Mouse (Mus musculus) midbrain, embryonic 12.5 days (tissue): ENCODE data around the gene Dnajc8. TPM values are rescaled to one million over a fixed set of nuclear protein-coding genes. Genes with fewer than 3 reads are reported as not detected.
"Not testable (repeated sequence)": the region's sequence is repeated elsewhere in the genome, so short reads cannot be mapped to it uniquely, and the experiment has no call there.

Experiments used
- ATAC-seq: fragments of 200-750 bp; cut with Nextera tagmentation; 2 replicates; pipeline ENCODE4 v1.8.0; 2017; ENCODE audit warnings: low read depth, moderate TSS enrichment, moderate library complexity; ENCODE audit not compliant: low FRiP score
- H3K27ac ChIP-seq: fragments of 300-500 bp; sonication (generic); replicated peaks from 2 replicates; pipeline ENCODE4 v1.5.1; 2016; ENCODE audit warnings: mild to moderate bottlenecking
- H3K27me3 ChIP-seq: fragments of 300-500 bp; sonication (generic); 2 replicates; pipeline ENCODE4 v1.6.1; 2016; ENCODE audit warnings: mild to moderate bottlenecking
- H3K36me3 ChIP-seq: fragments of 300-500 bp; sonication (generic); 2 replicates; pipeline ENCODE4 v1.6.1; 2016
- H3K4me1 ChIP-seq: fragments of 300-500 bp; sonication (generic); 2 replicates; pipeline ENCODE4 v1.6.1; 2016
- H3K4me2 ChIP-seq: fragments of 300-500 bp; sonication (generic); replicated peaks from 2 replicates; pipeline ENCODE4 v1.6.1; 2016; ENCODE audit warnings: mild to moderate bottlenecking, moderate library complexity
- H3K4me3 ChIP-seq: fragments of 300-500 bp; sonication (generic); 2 replicates; pipeline ENCODE4 v1.5.1; 2016; ENCODE audit warnings: mild to moderate bottlenecking
- H3K9ac ChIP-seq: fragments of 300-500 bp; sonication (generic); replicated peaks from 2 replicates; pipeline ENCODE4 v1.6.1; 2016; ENCODE audit warnings: mild to moderate bottlenecking, moderate library complexity
- H3K9me3 ChIP-seq: fragments of 300-500 bp; sonication (generic); 2 replicates; pipeline ENCODE4 v1.6.1; 2016; ENCODE audit warnings: mild to moderate bottlenecking
- WGBS: fragments of 180-500 bp; shearing (Covaris S2); methylation state at CpG from one replicate; pipeline ENCODE4 v1.1.7; 2016; 5-methylcytosine and 5-hydroxymethylcytosine counted together
- polyA plus RNA-seq: library from polyadenylated mRNA; unstranded; fragments of >200 nt; fragmentation: Nextera tagmentation; extraction: Ambion mirVana; gene quantifications from 2 replicates; pipeline ENCODE4 v1.2.1, GENCODE M21; 2016

Gene Dnajc8
- polyA plus RNA-seq, 1 experiment from 2014 or later = 176 TPM

DNA sequence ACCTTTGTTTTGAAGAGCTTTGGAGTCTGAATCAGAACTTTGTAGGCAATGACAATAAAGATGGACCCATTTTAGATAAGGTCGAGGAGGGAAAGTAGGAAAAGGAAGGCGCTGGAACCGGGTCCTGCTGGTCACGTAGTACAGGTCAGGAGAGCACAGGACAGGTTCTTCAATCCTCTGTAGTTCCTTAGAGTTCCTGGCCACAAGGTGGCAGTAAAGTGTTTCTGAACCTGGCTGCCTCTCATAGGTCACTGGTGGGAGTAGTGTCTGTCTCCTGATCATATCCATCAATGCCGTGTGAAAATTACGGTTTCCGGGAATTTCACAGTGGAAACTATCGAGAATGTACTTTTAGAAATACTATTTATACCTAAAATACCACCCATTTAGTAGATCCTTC is 10.5 kb downstream of the Dnajc8 start:
- ATAC-seq = no peak
- no peak overlapping the region for H3K4me3 ChIP-seq
- H3K4me1 ChIP-seq = no peaks in the 10 kb centered on the region
- 51% methylated on average over 8 of the region's 8 CpGs for WGBS
- no peaks in the 10 kb centered on the region for H3K9me3 ChIP-seq
- no peak overlapping the region for H3K9ac ChIP-seq
- H3K36me3 ChIP-seq = peaks cover 94% of the 10 kb centered on the region
- H3K27me3 ChIP-seq = no peaks in the 10 kb centered on the region
- H3K27ac ChIP-seq = no peak overlapping the region
- no peak overlapping the region for H3K4me2 ChIP-seq

DNA sequence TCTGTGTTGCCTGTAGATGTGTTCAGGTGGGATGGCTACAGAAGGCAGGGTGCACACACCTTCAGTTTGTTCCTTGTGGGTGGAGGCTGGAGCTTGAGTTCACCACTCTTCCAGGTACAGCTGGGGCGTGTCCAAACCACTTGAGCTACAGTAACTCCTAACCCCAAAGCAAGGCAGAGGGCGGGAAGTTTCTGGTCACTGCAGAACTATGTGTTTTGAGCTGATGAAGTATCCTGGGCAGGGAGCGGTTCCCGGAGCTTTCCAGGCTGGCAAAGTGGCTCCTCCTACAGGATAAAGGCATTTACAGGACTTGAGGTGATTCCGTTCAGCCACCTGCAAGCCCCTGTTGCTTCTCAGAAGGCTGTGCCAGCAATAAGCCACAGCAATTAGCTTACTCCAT is 18.9 kb downstream of the Dnajc8 start:
- no peak for ATAC-seq
- no peak overlapping the region for H3K9ac ChIP-seq
- peaks cover 58% of the 10 kb centered on the region for H3K36me3 ChIP-seq
- no peaks in the 10 kb centered on the region for H3K4me1 ChIP-seq
- no peaks in the 10 kb centered on the region for H3K27me3 ChIP-seq
- 67% methylated on average over 5 of the region's 5 CpGs for WGBS
- H3K4me2 ChIP-seq = no peak overlapping the region
- no peak overlapping the region for H3K27ac ChIP-seq
- H3K9me3 ChIP-seq = no peaks in the 10 kb centered on the region
- H3K4me3 ChIP-seq = no peak overlapping the region

DNA sequence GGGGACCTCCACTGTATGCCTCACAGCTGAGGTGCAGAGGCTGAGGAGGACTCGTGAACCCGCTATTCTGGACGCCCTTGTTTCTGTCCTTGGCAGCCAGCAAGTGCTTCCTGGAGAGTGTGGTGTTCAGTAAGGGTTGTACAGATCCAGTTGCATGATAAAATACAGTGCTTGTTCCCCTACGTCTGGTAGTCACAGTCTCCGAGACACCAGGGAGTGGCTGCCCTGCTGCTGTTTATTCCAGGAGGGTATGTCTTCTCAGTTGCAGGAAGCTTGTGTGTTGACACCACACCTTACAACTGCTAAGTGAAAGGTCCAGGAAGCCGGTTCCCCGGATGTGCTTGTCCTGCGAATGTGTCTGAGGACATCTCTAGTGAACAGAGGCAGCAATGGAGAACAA is 19.3 kb downstream of the Dnajc8 start:
- Histone ChIP-seq H3K4me2 (no peak overlapping the region), H3K36me3 (peaks cover 54% of the 10 kb centered on the region), H3K9me3 (no peaks in the 10 kb centered on the region), H3K4me1 (no peaks in the 10 kb centered on the region), H3K27ac (no peak overlapping the region), H3K4me3 (no peak overlapping the region), H3K27me3 (no peaks in the 10 kb centered on the region), H3K9ac (no peak overlapping the region)
- WGBS = 89% methylated on average over 8 of the region's 8 CpGs
- ATAC-seq = no peak

GRCm38 (mm10) chr4:132555550-132555949 is 20.2 kb downstream of the Dnajc8 start:
- H3K4me1 ChIP-seq, H3K9me3 ChIP-seq, H3K4me3 ChIP-seq, H3K9ac ChIP-seq, H3K4me2 ChIP-seq, ATAC-seq, H3K27me3 ChIP-seq, H3K27ac ChIP-seq: not testable (repeated sequence)
- WGBS = 94% methylated on average over 7 of the region's 7 CpGs
- peaks cover 46% of the 10 kb centered on the region for H3K36me3 ChIP-seq

- H3K9me3 ChIP-seq = no peaks in the 10 kb centered on the region
- no peak overlapping the region for H3K9ac ChIP-seq
- 81% methylated on average over 3 of the region's 3 CpGs for WGBS
- H3K4me3 ChIP-seq = no peak overlapping the region
- H3K36me3 ChIP-seq = no peaks in the 10 kb centered on the region
- no peak for ATAC-seq
- H3K27me3 ChIP-seq = no peaks in the 10 kb centered on the region
- no peaks in the 10 kb centered on the region for H3K4me1 ChIP-seq
- no peak overlapping the region for H3K4me2 ChIP-seq
- H3K27ac ChIP-seq = no peak overlapping the region
Observed at GRCm38 (mm10) chr4:132563261-132563660, 27.9 kb downstream of the Dnajc8 start.

- 46% methylated on average over 4 of the region's 4 CpGs for WGBS
- ATAC-seq = no peak
- Histone ChIP-seq H3K36me3 (no peaks in the 10 kb centered on the region), H3K27ac (no peak within 1 kb of the TSS), H3K27me3 (no peaks in the 10 kb centered on the region), H3K4me3 (no peak within 1 kb of the TSS), H3K4me1 (no peaks in the 10 kb centered on the region), H3K9me3 (no peaks in the 10 kb centered on the region), H3K9ac (no peak within 1 kb of the TSS), H3K4me2 (no peak within 1 kb of the TSS)
Observed at GRCm38 (mm10) chr4:132563965-132564364, 28.6 kb downstream of the Dnajc8 start, which contains the start of gene Ptafr. TSS of gene Ptafr (plus strand) at chr4:132564067.

DNA sequence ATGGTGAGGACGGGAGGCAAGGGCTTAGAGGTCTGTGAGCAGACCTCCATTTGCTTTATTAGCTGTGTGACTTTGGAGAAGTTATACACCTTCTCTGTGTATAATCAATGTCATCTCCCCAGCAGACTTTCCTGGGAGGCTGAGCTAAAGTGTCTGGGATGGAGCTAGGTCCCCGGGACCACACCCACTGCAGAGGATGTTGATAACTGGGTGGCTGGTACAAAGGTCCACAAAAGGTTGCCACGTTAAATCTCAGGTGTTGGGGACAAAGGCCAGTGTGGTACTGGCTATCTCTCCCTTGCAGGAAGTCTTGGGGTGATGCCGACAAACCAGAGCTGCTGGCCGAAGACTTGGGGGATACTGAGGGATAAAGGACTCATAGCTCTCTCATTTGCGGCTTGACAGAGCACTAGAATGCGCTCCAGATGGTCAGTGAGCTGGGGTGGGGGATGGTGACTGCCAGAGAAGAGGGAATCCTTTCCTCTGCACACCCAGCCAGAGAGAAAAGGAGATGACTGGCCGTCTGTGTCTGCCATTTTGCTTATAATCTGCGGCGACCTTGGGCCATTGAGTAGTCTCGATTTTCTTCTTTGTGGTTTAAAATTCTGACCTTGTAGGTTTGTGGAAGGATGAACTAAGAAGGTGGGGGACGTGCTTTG is 29.9 kb downstream of the Dnajc8 start:
- Histone ChIP-seq H3K9me3 (no peaks in the 10 kb centered on the region), H3K4me1 (no peaks in the 10 kb centered on the region), H3K27me3 (no peaks in the 10 kb centered on the region), H3K36me3 (no peaks in the 10 kb centered on the region), H3K4me2 (no peak overlapping the region), H3K9ac (no peak overlapping the region), H3K4me3 (no peak overlapping the region), H3K27ac (no peak overlapping the region)
- 83% methylated on average over 12 of the region's 12 CpGs for WGBS
- no peak for ATAC-seq

- Histone ChIP-seq H3K4me2 (no peak overlapping the region), H3K27me3 (no peaks in the 10 kb centered on the region)
- WGBS = 72% methylated on average over 9 of the region's 9 CpGs
Observed at GRCm38 (mm10) chr4:132567361-132567779, 32.0 kb downstream of the Dnajc8 start.

GRCm38 (mm10) chr4:132569115-132569514 is 33.8 kb downstream of the Dnajc8 start:
- no peaks in the 10 kb centered on the region for H3K27me3 ChIP-seq
- no peak overlapping the region for H3K4me2 ChIP-seq
- WGBS = 92% methylated on average over 5 of the region's 5 CpGs
- no peak overlapping the region for H3K9ac ChIP-seq
- no peaks in the 10 kb centered on the region for H3K36me3 ChIP-seq
- H3K9me3 ChIP-seq = no peaks in the 10 kb centered on the region
- no peak overlapping the region for H3K27ac ChIP-seq
- no peak for ATAC-seq
- H3K4me1 ChIP-seq = no peaks in the 10 kb centered on the region
- no peak overlapping the region for H3K4me3 ChIP-seq

More at GRCm38 (mm10) chr4:132567361-132567779, 32.0 kb downstream of the Dnajc8 start:
- H3K36me3 ChIP-seq = no peaks in the 10 kb centered on the region
- H3K4me1 ChIP-seq = no peaks in the 10 kb centered on the region
- no peak overlapping the region for H3K27ac ChIP-seq
- no peaks in the 10 kb centered on the region for H3K9me3 ChIP-seq
- H3K9ac ChIP-seq = no peak overlapping the region
- no peak overlapping the region for H3K4me3 ChIP-seq
- ATAC-seq = no peak

GRCm38 (mm10) chr4:132571190-132571589 is 35.8 kb downstream of the Dnajc8 start:
- no peaks in the 10 kb centered on the region for H3K36me3 ChIP-seq
- H3K4me2 ChIP-seq = no peak overlapping the region
- no peak overlapping the region for H3K4me3 ChIP-seq
- no peak for ATAC-seq
- WGBS = 84% methylated on average over 9 of the region's 9 CpGs
- no peak overlapping the region for H3K27ac ChIP-seq
- no peaks in the 10 kb centered on the region for H3K27me3 ChIP-seq
- H3K4me1 ChIP-seq = no peaks in the 10 kb centered on the region
- H3K9ac ChIP-seq = no peak overlapping the region
- no peaks in the 10 kb centered on the region for H3K9me3 ChIP-seq

DNA sequence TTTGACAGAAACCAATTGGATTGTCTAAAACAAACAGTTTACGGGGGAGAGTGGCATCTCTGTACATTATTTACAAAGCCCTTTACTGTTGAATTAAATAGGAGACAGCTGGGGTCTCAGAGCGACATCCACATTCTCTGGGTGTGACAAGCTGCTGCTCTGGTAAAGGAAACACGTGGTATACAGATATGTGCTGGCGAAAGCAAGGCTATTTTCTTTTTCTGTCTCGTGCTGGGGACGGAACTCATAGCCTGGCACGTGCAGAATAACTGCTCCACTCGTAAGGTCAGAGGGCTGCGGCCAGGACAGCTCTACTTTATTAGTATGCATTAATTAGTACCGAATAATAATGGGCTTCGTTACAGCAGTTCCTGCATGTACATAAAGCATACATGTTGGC is 38.0 kb downstream of the Dnajc8 start:
- Histone ChIP-seq H3K27ac (no peak overlapping the region), H3K9me3 (no peaks in the 10 kb centered on the region), H3K4me2 (no peak overlapping the region), H3K4me3 (no peak overlapping the region), H3K36me3 (no peaks in the 10 kb centered on the region), H3K9ac (no peak overlapping the region), H3K4me1 (no peaks in the 10 kb centered on the region), H3K27me3 (no peaks in the 10 kb centered on the region)
- no peak for ATAC-seq
- 69% methylated on average over 11 of the region's 11 CpGs for WGBS

DNA sequence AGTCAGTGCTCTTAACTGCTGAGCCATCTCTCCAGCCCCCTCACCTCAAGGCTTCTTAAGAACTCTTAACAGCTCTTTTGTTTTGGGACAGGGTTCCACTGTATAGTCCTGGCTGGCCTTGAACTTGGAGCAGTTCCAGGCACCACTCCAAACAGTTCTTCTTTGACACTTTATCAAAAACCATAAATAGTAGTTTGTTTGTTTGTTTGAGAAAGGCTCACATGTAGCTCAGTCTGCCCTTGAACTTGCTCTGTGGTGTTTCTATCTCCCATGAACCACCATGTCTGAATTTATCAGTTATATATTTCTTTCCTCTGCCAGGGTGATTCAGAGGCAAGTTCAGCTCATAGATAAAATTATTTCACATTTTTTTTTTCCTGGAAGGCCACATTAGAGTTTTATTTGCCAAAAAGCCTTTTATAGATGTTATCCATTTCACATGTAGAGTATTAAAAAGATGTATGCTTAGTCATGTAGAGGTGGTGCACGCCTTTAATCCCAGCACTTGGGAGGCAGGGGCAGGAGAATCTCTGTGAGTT is 39.5 kb downstream of the Dnajc8 start:
- no peak for ATAC-seq
- no peaks in the 10 kb centered on the region for H3K27me3 ChIP-seq
- no peaks in the 10 kb centered on the region for H3K36me3 ChIP-seq
- H3K27ac ChIP-seq = no peak overlapping the region
- no peak overlapping the region for H3K4me3 ChIP-seq
- 94% methylated on average over 1 of the region's 1 CpGs for WGBS
- no peak overlapping the region for H3K9ac ChIP-seq
- no peak overlapping the region for H3K4me2 ChIP-seq
- H3K9me3 ChIP-seq = no peaks in the 10 kb centered on the region
- H3K4me1 ChIP-seq = no peaks in the 10 kb centered on the region

GRCm38 (mm10) chr4:132583781-132584180 is 48.4 kb downstream of the Dnajc8 start:
- WGBS = 53% methylated on average over 3 of the region's 3 CpGs
- no peak overlapping the region for H3K27ac ChIP-seq
- no peaks in the 10 kb centered on the region for H3K36me3 ChIP-seq
- no peak overlapping the region for H3K9ac ChIP-seq
- no peak for ATAC-seq
- H3K9me3 ChIP-seq = no peaks in the 10 kb centered on the region
- no peak overlapping the region for H3K4me2 ChIP-seq
- H3K4me3 ChIP-seq = no peak overlapping the region
- no peaks in the 10 kb centered on the region for H3K27me3 ChIP-seq
- H3K4me1 ChIP-seq = no peaks in the 10 kb centered on the region
